Mouse (Mus musculus) ovary, postnatal 10 days (tissue): ENCODE results near the gene Pakap.

Experiments
- DNase-seq: peaks from one replicate; pipeline ENCODE4 v3.0.0; 2022; ENCODE audit warnings: low spot score

The Pakap gene

GRCm38 (mm10) chr4:57720869-57721361 lies 152.9 kb downstream of the Pakap start:
- no peak for DNase-seq

GRCm38 (mm10) chr4:57722296-57722695 lies 154.3 kb downstream of the Pakap start:
- no peak for DNase-seq

- DNase-seq = no peak
Observed at GRCm38 (mm10) chr4:57723659-57724058, 155.7 kb downstream of the Pakap start.

GRCm38 (mm10) chr4:57725569-57725968 lies 157.6 kb downstream of the Pakap start:
- no peak for DNase-seq

- DNase-seq = no peak
Observed at GRCm38 (mm10) chr4:57728611-57729183, 160.7 kb downstream of the Pakap start.

GRCm38 (mm10) chr4:57730047-57730446 lies 162.1 kb downstream of the Pakap start:
- DNase-seq = no peak

GRCm38 (mm10) chr4:57730801-57731598 lies 163.0 kb downstream of the Pakap start:
- no peak for DNase-seq

GRCm38 (mm10) chr4:57732351-57732750 lies 164.4 kb downstream of the Pakap start:
- no peak for DNase-seq

- DNase-seq = no peak
Observed at GRCm38 (mm10) chr4:57733445-57733844, 165.5 kb downstream of the Pakap start.

- DNase-seq = no peak
Observed at GRCm38 (mm10) chr4:57735426-57735825, 167.4 kb downstream of the Pakap start.

- DNase-seq = no peak
Observed at GRCm38 (mm10) chr4:57738856-57739552, 171.0 kb downstream of the Pakap start.

GRCm38 (mm10) chr4:57743325-57743929 lies 175.4 kb downstream of the Pakap start:
- no peak for DNase-seq

GRCm38 (mm10) chr4:57750651-57751050 lies 182.7 kb downstream of the Pakap start:
- DNase-seq = no peak

- DNase-seq = no peak
Observed at GRCm38 (mm10) chr4:57751054-57751453, 183.1 kb downstream of the Pakap start.

- DNase-seq = no peak
Observed at GRCm38 (mm10) chr4:57751566-57751965, 183.6 kb downstream of the Pakap start.

GRCm38 (mm10) chr4:57755085-57755484 lies 187.1 kb downstream of the Pakap start:
- no peak for DNase-seq

- DNase-seq = no peak
Observed at GRCm38 (mm10) chr4:57757997-57758396, 190.0 kb downstream of the Pakap start.

- no peak for DNase-seq
Observed at GRCm38 (mm10) chr4:57762424-57762823, 194.4 kb downstream of the Pakap start.

GRCm38 (mm10) chr4:57764392-57764791 lies 196.4 kb downstream of the Pakap start:
- DNase-seq = no peak

- no peak for DNase-seq
Observed at GRCm38 (mm10) chr4:57764926-57765325, 196.9 kb downstream of the Pakap start.

- DNase-seq = no peak
Observed at GRCm38 (mm10) chr4:57765806-57766205, 197.8 kb downstream of the Pakap start.

- no peak for DNase-seq
Observed at GRCm38 (mm10) chr4:57769007-57769406, 201.0 kb downstream of the Pakap start.
